Mouse (Mus musculus) cerebellum, postnatal 10 days (tissue): Measurements from ENCODE around the gene Cerk.
A peak's percentile ranks its signal among the peaks of the same experiment; 100 is the strongest.
"Not testable (repeated sequence)": the region's sequence is repeated elsewhere in the genome, so short reads cannot be mapped to it uniquely, and the experiment has no call there.

Experiments used
- DNase-seq, 2 experiments: peaks; one replicate each; pipeline ENCODE4 v3.0.0; 2021; ENCODE audit warnings: mixed read lengths in 2 of 2

Cerk gene

GRCm38 (mm10) chr15:86185689-86186569, at the start of gene Cerk:
Gene Cerk, minus strand, starts transcription at chr15:86186141.
- DNase-seq: peak; percentile 85 to 87

- peak; percentile 69 to 74 for DNase-seq
These were observed 48.8 kb upstream of the Cerk start for GRCm38 (mm10) chr15:86234517-86235441.

- DNase-seq: no peak
These were observed 48.1 kb upstream of the Cerk start for GRCm38 (mm10) chr15:86234001-86234400.

GRCm38 (mm10) chr15:86231831-86232512, 46.0 kb upstream of the Cerk start:
- peak; percentile 98 to 99 for DNase-seq

- DNase-seq: peak in 1 of 2 experiments; percentile 26
These were observed 45.2 kb upstream of the Cerk start for GRCm38 (mm10) chr15:86231170-86231569.

- DNase-seq: peak in 1 of 2 experiments; percentile 1
These were observed 43.7 kb upstream of the Cerk start for GRCm38 (mm10) chr15:86229623-86230022.

- peak in 1 of 2 experiments; percentile 26 for DNase-seq
These were observed 43.1 kb upstream of the Cerk start for GRCm38 (mm10) chr15:86229088-86229487.

- DNase-seq: peak; percentile 75 to 80
These were observed 42.2 kb upstream of the Cerk start for GRCm38 (mm10) chr15:86228186-86228585.

- DNase-seq: peak in 1 of 2 experiments; percentile 18
These were observed 41.0 kb upstream of the Cerk start for GRCm38 (mm10) chr15:86226968-86227367.

- DNase-seq: no peak
These were observed 40.3 kb upstream of the Cerk start for GRCm38 (mm10) chr15:86226221-86226620.

- peak in 1 of 2 experiments; percentile 54 for DNase-seq
These were observed 39.1 kb upstream of the Cerk start for GRCm38 (mm10) chr15:86224972-86225551.

- peak in 1 of 2 experiments; percentile 1 for DNase-seq
These were observed 36.0 kb upstream of the Cerk start for GRCm38 (mm10) chr15:86221901-86222300.

- no peak for DNase-seq
These were observed 35.4 kb upstream of the Cerk start for GRCm38 (mm10) chr15:86221369-86221768.

- no peak for DNase-seq
These were observed 34.8 kb upstream of the Cerk start for GRCm38 (mm10) chr15:86220715-86221114.

GRCm38 (mm10) chr15:86220229-86220630, 34.3 kb upstream of the Cerk start:
- no peak for DNase-seq

GRCm38 (mm10) chr15:86219534-86220228, 33.7 kb upstream of the Cerk start:
- peak in 1 of 2 experiments; percentile 12 for DNase-seq

- not testable (repeated sequence) for DNase-seq
These were observed 30.7 kb upstream of the Cerk start for GRCm38 (mm10) chr15:86216641-86217040.

GRCm38 (mm10) chr15:86214549-86215201, 28.7 kb upstream of the Cerk start:
- DNase-seq: no peak

GRCm38 (mm10) chr15:86213753-86214548, 28.0 kb upstream of the Cerk start, which contains the start of gene Tbc1d22a:
Gene Tbc1d22a, plus strand, starts transcription at chr15:86214459.
- DNase-seq: peak; percentile 96 to 97

- DNase-seq: not testable (repeated sequence)
These were observed 26.3 kb upstream of the Cerk start for GRCm38 (mm10) chr15:86212193-86212592.
